Mouse (Mus musculus) testis, postnatal 10 days (tissue): ENCODE results near the gene Glod5.

Experiments
- DNase-seq: peaks from one replicate; pipeline ENCODE4 v3.0.0; 2021; ENCODE audit warnings: low spot score

The Glod5 gene

DNA sequence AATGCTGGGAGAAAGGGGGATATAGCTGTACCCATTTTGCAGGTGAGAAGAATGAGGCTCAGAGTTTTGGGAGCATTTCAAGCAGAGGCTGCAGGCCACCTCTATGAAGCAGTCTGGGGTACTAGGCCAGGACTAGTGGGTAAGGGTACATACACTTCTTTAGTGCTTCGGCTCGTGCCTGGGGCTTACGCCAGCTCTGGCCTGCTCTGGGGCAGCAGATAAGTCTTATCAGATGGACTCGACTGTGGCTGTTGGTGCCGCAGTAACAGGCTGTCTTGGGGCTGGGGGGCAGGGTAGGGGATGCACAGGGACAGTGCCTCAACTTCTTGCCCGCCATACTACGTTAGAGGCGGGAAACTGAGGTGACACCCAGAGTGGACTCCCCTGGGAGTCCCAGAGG, 50.1 kb downstream of the Glod5 start:
- no peak for DNase-seq

DNA sequence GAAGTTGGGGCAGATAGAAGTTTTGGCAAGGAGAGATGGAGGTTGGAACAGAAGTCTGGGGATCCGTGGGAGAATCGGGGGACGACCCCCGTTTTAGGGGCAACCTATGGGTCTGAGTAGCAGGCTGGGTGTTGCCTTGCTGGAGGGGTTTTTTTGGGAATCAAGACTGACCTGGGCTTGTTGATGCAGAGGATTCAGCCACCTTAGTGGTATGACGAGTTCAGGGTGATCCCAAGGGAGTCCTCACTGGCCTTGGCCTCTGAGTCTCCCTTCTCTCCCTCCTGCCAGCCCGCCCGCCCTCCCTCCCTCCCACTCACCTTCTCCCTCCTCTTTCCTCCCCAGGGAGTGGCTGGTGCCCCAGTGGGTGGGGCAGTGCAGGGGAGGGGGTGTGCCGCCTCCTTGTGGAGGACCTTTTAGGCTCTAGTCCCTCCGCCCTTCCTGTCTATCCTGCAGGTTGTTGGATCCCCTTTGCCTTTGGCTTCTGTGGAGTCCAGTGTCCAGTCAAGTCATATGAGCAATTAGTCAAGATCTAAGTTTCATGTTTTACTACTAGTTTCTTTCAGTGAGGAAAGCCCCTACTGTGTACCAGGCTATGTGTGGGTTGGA, 50.6 kb downstream of the Glod5 start:
- DNase-seq, result no peak

DNA sequence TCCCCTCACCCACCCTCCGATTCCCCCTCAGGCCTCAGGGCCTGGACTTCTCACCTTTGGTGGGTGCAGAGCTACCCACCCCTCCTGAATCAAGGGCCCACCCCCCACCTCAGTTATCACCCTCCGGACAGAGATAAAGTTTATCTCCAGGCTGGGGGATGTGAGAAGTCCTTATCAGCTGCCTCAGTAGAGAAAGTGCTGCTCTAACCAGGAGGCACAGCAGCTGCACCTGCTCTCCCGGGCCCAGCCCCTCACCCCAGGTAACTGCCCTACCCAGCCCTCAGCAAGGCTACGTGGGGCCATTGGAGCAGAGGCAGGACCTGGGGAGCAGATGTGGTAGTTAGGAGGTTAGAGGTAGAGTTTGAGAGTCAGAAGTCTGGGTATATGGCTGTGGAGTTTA, 52.1 kb downstream of the Glod5 start:
- DNase-seq, result no peak

- DNase-seq, result no peak
These were observed 54.3 kb downstream of the Glod5 start for GRCm38 (mm10) chrX:7963829-7964626.

GRCm38 (mm10) chrX:7958868-7959267, 59.4 kb downstream of the Glod5 start:
- no peak for DNase-seq
